Comparison of ENCODE assay signal across 7 mouse cellular contexts in genomic region chr11:96969746-96970145, GRCm38 (mm10). TPM values are rescaled to one million over a fixed set of nuclear protein-coding genes. Genes with fewer than 3 reads are reported as not detected.
DNase-seq lines count a peak whose midpoint lies in the region; ATAC-seq and TF ChIP-seq lines count a peak whose summit lies in the region.

No protein-coding gene starts in this region.

- H3K4me1 ChIP-seq in testis, adult 2 months (ENCODE audit: control insufficient read depth, insufficient read depth, low read length), result peaks cover 3% of the 10 kb centered on the region
- H3K4me1 ChIP-seq in embryonic facial prominence, embryonic 14.5 days (ENCODE audit: control insufficient read depth, insufficient read depth, low read length), result peaks cover 41% of the 10 kb centered on the region
- peaks cover 17% of the 10 kb centered on the region for H3K4me1 ChIP-seq in hindbrain, embryonic 14.5 days (replicated peaks; ENCODE audit: control insufficient read depth, insufficient read depth, low read length)
- H3K4me1 ChIP-seq in limb, embryonic 15.5 days, result peaks cover 52% of the 10 kb centered on the region
- H3K4me1 ChIP-seq in small intestine, adult 2 months (ENCODE audit: control insufficient read depth, insufficient read depth, insufficient read length, low read length), result peaks cover 20% of the 10 kb centered on the region; the same call in 1 of the 2 replicates

- no peak for TF ChIP-seq CTCF in testis, adult 2 months (IDR thresholded peaks at IDR 0.05; ENCODE audit: control insufficient read depth, insufficient read depth, insufficient replicate concordance, low read depth, low read length)
- no peak for TF ChIP-seq CTCF in small intestine, adult 2 months (IDR thresholded peaks at IDR 0.05; ENCODE audit: extremely low read depth, insufficient read length, insufficient replicate concordance, low read depth, low read length)

- H3K4me3 ChIP-seq in testis, adult 2 months (ENCODE audit: control insufficient read depth, low read depth, low read length), result no peak overlapping the region
- no peak overlapping the region for H3K4me3 ChIP-seq in embryonic facial prominence, embryonic 14.5 days (ENCODE audit: low read depth, low read length)
- H3K4me3 ChIP-seq in hindbrain, embryonic 14.5 days (replicated peaks; ENCODE audit: low read length), result no peak overlapping the region
- no peak overlapping the region for H3K4me3 ChIP-seq in limb, embryonic 15.5 days
- H3K4me3 ChIP-seq in small intestine, adult 2 months (ENCODE audit: low read depth, low read length), result no peak overlapping the region

- ATAC-seq in embryonic facial prominence, embryonic 14.5 days (ENCODE audit: low read depth), result peak; percentile 47; the same call in 1 of the 2 replicates
- no peak for ATAC-seq in hindbrain, embryonic 14.5 days (ENCODE audit: low FRiP score)
- ATAC-seq in limb, embryonic 15.5 days (ENCODE audit: insufficient number of reproducible peaks, low FRiP score, low TSS enrichment, low read depth), result peak; percentile 71

- H3K27ac ChIP-seq in testis, adult 2 months (ENCODE audit: control insufficient read depth, insufficient read depth, low read depth, low read length), result peak overlapping the region; percentile 67; the same call in 1 of the 2 replicates
- H3K27ac ChIP-seq in embryonic facial prominence, embryonic 14.5 days (replicated peaks; ENCODE audit: low read depth, low read length), result peak overlapping the region; percentile 77
- peak overlapping the region; percentile 27; the same call in 1 of the 2 replicates for H3K27ac ChIP-seq in hindbrain, embryonic 14.5 days
- peak overlapping the region; percentile 77 for H3K27ac ChIP-seq in limb, embryonic 15.5 days
- peak overlapping the region; percentile 83 for H3K27ac ChIP-seq in small intestine, adult 2 months (ENCODE audit: insufficient read depth, low read depth, low read length)

- no peaks in the 10 kb centered on the region for H3K36me3 ChIP-seq in testis, adult 2 months (ENCODE audit: control insufficient read depth, insufficient read depth, low read length)
- no peaks in the 10 kb centered on the region for H3K36me3 ChIP-seq in embryonic facial prominence, embryonic 14.5 days (ENCODE audit: control insufficient read depth, insufficient read depth, low read length)
- no peaks in the 10 kb centered on the region for H3K36me3 ChIP-seq in hindbrain, embryonic 14.5 days (replicated peaks; ENCODE audit: control insufficient read depth, insufficient read depth)
- 0 out of 2 replicates have a peak, but pooled peaks cover under 1% of the 10 kb centered on the region for H3K36me3 ChIP-seq in limb, embryonic 15.5 days
- H3K36me3 ChIP-seq in small intestine, adult 2 months (ENCODE audit: control insufficient read depth, insufficient read depth, low read length), result no peaks in the 10 kb centered on the region

- WGBS in embryonic facial prominence, embryonic 14.5 days, result 58% methylated on average over 1 of the region's 1 CpGs
- WGBS in hindbrain, embryonic 14.5 days, result 78% methylated on average over 1 of the region's 1 CpGs
- WGBS in limb, embryonic 15.5 days, result 27% methylated on average over 1 of the region's 1 CpGs
- 73% methylated on average over 1 of the region's 1 CpGs for WGBS in small intestine, adult 2 months

- TF ChIP-seq POLR2A in testis, adult 2 months (IDR thresholded peaks at IDR 0.05; ENCODE audit: control insufficient read depth, low read depth, low read length), result no peak
- TF ChIP-seq POLR2A in small intestine, adult 2 months (IDR thresholded peaks at IDR 0.05; ENCODE audit: low read depth, low read length), result no peak

- H3K4me2 ChIP-seq in embryonic facial prominence, embryonic 14.5 days (ENCODE audit: low read depth, low read length), result no peak overlapping the region
- H3K4me2 ChIP-seq in hindbrain, embryonic 14.5 days (replicated peaks), result no peak overlapping the region
- H3K4me2 ChIP-seq in limb, embryonic 15.5 days, result no peak overlapping the region

- no peaks in the 10 kb centered on the region for H3K27me3 ChIP-seq in testis, adult 2 months (ENCODE audit: control insufficient read depth, insufficient read depth, low read length)
- no peaks in the 10 kb centered on the region for H3K27me3 ChIP-seq in embryonic facial prominence, embryonic 14.5 days (replicated peaks; ENCODE audit: control insufficient read depth, insufficient read depth, low read length)
- no peaks in the 10 kb centered on the region for H3K27me3 ChIP-seq in hindbrain, embryonic 14.5 days (ENCODE audit: control insufficient read depth, insufficient read depth, low read length)
- H3K27me3 ChIP-seq in limb, embryonic 15.5 days, result no peaks in the 10 kb centered on the region
- no peaks in the 10 kb centered on the region for H3K27me3 ChIP-seq in small intestine, adult 2 months (ENCODE audit: control insufficient read depth, insufficient read depth, low read length)

- DNase-seq in testis, postnatal 10 days (ENCODE audit: low spot score), result no peak
- DNase-seq in embryonic facial prominence, embryonic 14.5 days (ENCODE audit: low spot score), result peak; percentile 76
- no peak for DNase-seq in hindbrain, embryonic 14.5 days (ENCODE audit: low spot score)
- DNase-seq in spleen, postnatal 4 days (ENCODE audit: low spot score in 2 of 2), result no peak

- no peaks in the 10 kb centered on the region for H3K9me3 ChIP-seq in embryonic facial prominence, embryonic 14.5 days (ENCODE audit: control insufficient read depth, low read length)
- no peaks in the 10 kb centered on the region for H3K9me3 ChIP-seq in hindbrain, embryonic 14.5 days (ENCODE audit: control insufficient read depth, low read length)
- no peaks in the 10 kb centered on the region for H3K9me3 ChIP-seq in limb, embryonic 15.5 days

- peak overlapping the region; percentile 47 for H3K9ac ChIP-seq in embryonic facial prominence, embryonic 14.5 days (ENCODE audit: low read depth, low read length)
- no peak overlapping the region for H3K9ac ChIP-seq in hindbrain, embryonic 14.5 days
- H3K9ac ChIP-seq in limb, embryonic 15.5 days, result 0 out of 2 replicates have a peak overlapping the region, but pooled peaks have one; percentile 2

RNA-seq across cellular contexts. Expression of gene Sp2, which starts 13.0 kb away (rescaled TPM):
- 16.4 and 17.9 TPM in 2 replicates for polyA plus RNA-seq in testis, adult 2 months (2012; rRNA removed)
- 15.2 and 16.2 TPM in 2 replicates for polyA plus RNA-seq in embryonic facial prominence, embryonic 14.5 days (2014; fragmentation: Nextera tagmentation; extraction: Ambion mirVana)
- polyA plus RNA-seq in hindbrain, embryonic 14.5 days (2014; fragmentation: Nextera tagmentation; extraction: Ambion mirVana), result 14.4 and 14.9 TPM in 2 replicates
- 15.1 and 16.8 TPM in 2 replicates for polyA plus RNA-seq in limb, embryonic 15.5 days (2015; fragmentation: Nextera tagmentation; extraction: Ambion mirVana)
- 11.0 and 20.1 TPM in 2 replicates for polyA plus RNA-seq in small intestine, adult 2 months (2012; rRNA removed)

RNA-seq across cellular contexts. Expression of gene Pnpo, which starts 26.0 kb away (rescaled TPM):
- 3.8 and 5.4 TPM in 2 replicates for polyA plus RNA-seq in testis, adult 2 months (2012; rRNA removed)
- polyA plus RNA-seq in embryonic facial prominence, embryonic 14.5 days (2014; fragmentation: Nextera tagmentation; extraction: Ambion mirVana), result 26.8 and 27.4 TPM in 2 replicates
- 27.5 and 28.9 TPM in 2 replicates for polyA plus RNA-seq in hindbrain, embryonic 14.5 days (2014; fragmentation: Nextera tagmentation; extraction: Ambion mirVana)
- 33.6 and 37.6 TPM in 2 replicates for polyA plus RNA-seq in limb, embryonic 15.5 days (2015; fragmentation: Nextera tagmentation; extraction: Ambion mirVana)
- 28.4 and 44.6 TPM in 2 replicates for polyA plus RNA-seq in small intestine, adult 2 months (2012; rRNA removed)

RNA-seq across cellular contexts. Expression of gene Prr15l, which starts 41.8 kb away (rescaled TPM):
- polyA plus RNA-seq in testis, adult 2 months (2012; rRNA removed), result 2.1 and 4.0 TPM in 2 replicates
- 3.1 and 4.7 TPM in 2 replicates for polyA plus RNA-seq in embryonic facial prominence, embryonic 14.5 days (2014; fragmentation: Nextera tagmentation; extraction: Ambion mirVana)
- 0.16 TPM in 2 replicates for polyA plus RNA-seq in hindbrain, embryonic 14.5 days (2014; fragmentation: Nextera tagmentation; extraction: Ambion mirVana)
- 3.4 and 3.6 TPM in 2 replicates for polyA plus RNA-seq in limb, embryonic 15.5 days (2015; fragmentation: Nextera tagmentation; extraction: Ambion mirVana)
- polyA plus RNA-seq in small intestine, adult 2 months (2012; rRNA removed), result 56.6 and 137 TPM in 2 replicates

RNA-seq across cellular contexts. Expression of gene Sp6, which starts 43.4 kb away (rescaled TPM):
- polyA plus RNA-seq in testis, adult 2 months (2012; rRNA removed), result 0.22 and 0.32 TPM in 2 replicates
- polyA plus RNA-seq in embryonic facial prominence, embryonic 14.5 days (2014; fragmentation: Nextera tagmentation; extraction: Ambion mirVana), result 2.1 and 2.9 TPM in 2 replicates
- polyA plus RNA-seq in hindbrain, embryonic 14.5 days (2014; fragmentation: Nextera tagmentation; extraction: Ambion mirVana), result 0.09 and 0.16 TPM in 2 replicates
- polyA plus RNA-seq in limb, embryonic 15.5 days (2015; fragmentation: Nextera tagmentation; extraction: Ambion mirVana), result 27.1 and 30.4 TPM in 2 replicates
- 0.13 and 0.22 TPM in 2 replicates for polyA plus RNA-seq in small intestine, adult 2 months (2012; rRNA removed)

RNA-seq across cellular contexts. Expression of gene Cdk5rap3, which starts 53.5 kb away (rescaled TPM):
- 75.0 and 77.8 TPM in 2 replicates for polyA plus RNA-seq in testis, adult 2 months (2012; rRNA removed)
- polyA plus RNA-seq in embryonic facial prominence, embryonic 14.5 days (2014; fragmentation: Nextera tagmentation; extraction: Ambion mirVana), result 65.5 and 83.4 TPM in 2 replicates
- polyA plus RNA-seq in hindbrain, embryonic 14.5 days (2014; fragmentation: Nextera tagmentation; extraction: Ambion mirVana), result 74.0 and 77.8 TPM in 2 replicates
- polyA plus RNA-seq in limb, embryonic 15.5 days (2015; fragmentation: Nextera tagmentation; extraction: Ambion mirVana), result 76.2 and 87.4 TPM in 2 replicates
- polyA plus RNA-seq in small intestine, adult 2 months (2012; rRNA removed), result 23.2 and 33.1 TPM in 2 replicates

Comparison
In these comparisons a context has a peak if more than half of its experiments do, and no peak if none do; other contexts are left out.
1. H3K27ac ChIP-seq: peak in every context shown above with its lines; median percentile 83 in small intestine, adult 2 months; 77 in embryonic facial prominence, embryonic 14.5 days; 77 in limb, embryonic 15.5 days; 67 in testis, adult 2 months; 27 in hindbrain, embryonic 14.5 days.
2. RNA of gene Prr15l, which starts 41.8 kb away (polyA plus RNA-seq): 56.6 to 137 TPM in small intestine, adult 2 months; 3.1 to 4.7 TPM in embryonic facial prominence, embryonic 14.5 days, 3.4 to 3.6 TPM in limb, embryonic 15.5 days, 2.1 to 4.0 TPM in testis, adult 2 months and 0.16 TPM in hindbrain, embryonic 14.5 days; every median in the first group is over 10 times any median in the second.